Mouse (Mus musculus): ENCODE results near the gene Ccer1. TPM values are rescaled to one million over a fixed set of nuclear protein-coding genes. Genes with fewer than 3 reads are reported as not detected.
"Not testable (repeated sequence)": the region's sequence is repeated elsewhere in the genome, so short reads cannot be mapped to it uniquely, and the experiment has no call there.

Gene Ccer1
- polyA plus RNA-seq, 1 experiment from 2014 or later = not detected

GRCm38 (mm10) chr10:97712687-97713086 is 19.8 kb downstream of the Ccer1 start:
- ATAC-seq = 0 out of 2 replicates have a peak, but pooled peaks have one; percentile 67
- H3K4me1 ChIP-seq (replicated peaks) = no peaks in the 10 kb centered on the region

DNA sequence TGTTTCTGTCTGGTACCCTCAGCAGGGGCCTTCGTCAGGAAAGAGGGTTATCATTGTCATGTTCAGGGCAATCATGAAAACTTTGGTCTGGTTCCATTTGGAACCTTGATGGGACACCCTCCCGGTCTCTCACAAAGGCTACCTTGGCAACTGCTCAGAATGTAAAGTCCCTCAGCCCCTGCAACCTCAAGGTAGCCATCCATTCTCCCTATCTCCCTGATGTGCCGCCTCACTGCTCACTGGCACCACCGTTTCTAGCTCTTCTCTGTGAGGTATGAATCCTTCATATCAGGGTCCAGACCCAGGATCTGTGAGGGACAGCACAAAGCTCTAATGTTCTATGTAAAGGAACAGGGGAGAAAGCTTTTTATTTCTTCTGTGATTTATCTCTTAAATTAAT is 21.7 kb downstream of the Ccer1 start:
- 61% methylated on average over 4 of the region's 4 CpGs for WGBS
- Histone ChIP-seq H3K36me3 (no peaks in the 10 kb centered on the region), H3K9ac (replicated peaks) (no peak overlapping the region), H3K27ac (no peak overlapping the region), H3K4me1 (replicated peaks) (no peaks in the 10 kb centered on the region), H3K4me2 (replicated peaks) (no peak overlapping the region), H3K9me3 (no peaks in the 10 kb centered on the region), H3K4me3 (replicated peaks) (no peak overlapping the region), H3K27me3 (no peaks in the 10 kb centered on the region)
- ATAC-seq = no peak

More at GRCm38 (mm10) chr10:97712687-97713086, 19.8 kb downstream of the Ccer1 start:
- H3K9ac ChIP-seq (replicated peaks) = no peak overlapping the region
- no peak overlapping the region for H3K4me3 ChIP-seq (replicated peaks)
- 7% methylated on average over 5 of the region's 5 CpGs for WGBS
- H3K4me2 ChIP-seq (replicated peaks) = no peak overlapping the region
- H3K36me3 ChIP-seq = no peaks in the 10 kb centered on the region
- no peaks in the 10 kb centered on the region for H3K9me3 ChIP-seq
- H3K27me3 ChIP-seq = no peaks in the 10 kb centered on the region
- no peak overlapping the region for H3K27ac ChIP-seq

GRCm38 (mm10) chr10:97715289-97715906 is 22.5 kb downstream of the Ccer1 start:
- no peak overlapping the region for H3K9ac ChIP-seq (replicated peaks)
- 88% methylated on average over 3 of the region's 3 CpGs for WGBS
- no peaks in the 10 kb centered on the region for H3K27me3 ChIP-seq
- H3K36me3 ChIP-seq = no peaks in the 10 kb centered on the region
- no peaks in the 10 kb centered on the region for H3K4me1 ChIP-seq (replicated peaks)
- H3K4me2 ChIP-seq (replicated peaks) = no peak overlapping the region
- no peak overlapping the region for H3K4me3 ChIP-seq (replicated peaks)
- no peak overlapping the region for H3K27ac ChIP-seq
- ATAC-seq = no peak
- H3K9me3 ChIP-seq = no peaks in the 10 kb centered on the region

- no peaks in the 10 kb centered on the region for H3K27me3 ChIP-seq
- no peak overlapping the region for H3K4me2 ChIP-seq (replicated peaks)
- H3K4me3 ChIP-seq (replicated peaks) = no peak overlapping the region
- H3K4me1 ChIP-seq (replicated peaks) = no peaks in the 10 kb centered on the region
- H3K9me3 ChIP-seq = no peaks in the 10 kb centered on the region
- no peak for ATAC-seq
- H3K36me3 ChIP-seq = no peaks in the 10 kb centered on the region
- H3K9ac ChIP-seq (replicated peaks) = no peak overlapping the region
- no peak overlapping the region for H3K27ac ChIP-seq
- WGBS = 94% methylated on average over 1 of the region's 1 CpGs
These were observed 24.4 kb downstream of the Ccer1 start for GRCm38 (mm10) chr10:97717233-97717632.

DNA sequence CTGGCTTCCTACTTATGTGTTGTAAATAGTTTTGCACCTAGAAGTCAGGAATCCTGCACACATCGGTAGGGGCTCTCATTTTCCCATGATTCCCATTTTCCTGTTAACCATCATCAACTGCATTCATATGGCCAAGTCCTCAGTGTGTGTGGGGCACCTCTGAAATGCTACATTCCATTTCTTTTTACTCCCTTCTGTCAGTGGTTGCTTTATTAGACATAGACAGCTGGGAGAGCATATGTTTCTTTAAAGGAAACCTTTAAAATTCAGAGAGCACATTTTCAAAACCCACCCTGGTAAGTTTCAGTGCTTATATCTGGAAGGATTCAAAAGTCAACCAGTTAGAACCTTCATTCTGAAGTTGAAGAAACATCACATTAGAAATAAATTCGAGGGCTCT is 25.2 kb downstream of the Ccer1 start:
- no peak overlapping the region for H3K4me2 ChIP-seq (replicated peaks)
- H3K4me3 ChIP-seq (replicated peaks) = no peak overlapping the region
- H3K4me1 ChIP-seq (replicated peaks) = no peaks in the 10 kb centered on the region
- no peak for ATAC-seq
- WGBS = 82% methylated on average over 2 of the region's 2 CpGs
- H3K9me3 ChIP-seq = no peaks in the 10 kb centered on the region
- no peaks in the 10 kb centered on the region for H3K36me3 ChIP-seq
- H3K27ac ChIP-seq = no peak overlapping the region
- no peaks in the 10 kb centered on the region for H3K27me3 ChIP-seq
- H3K9ac ChIP-seq (replicated peaks) = no peak overlapping the region

DNA sequence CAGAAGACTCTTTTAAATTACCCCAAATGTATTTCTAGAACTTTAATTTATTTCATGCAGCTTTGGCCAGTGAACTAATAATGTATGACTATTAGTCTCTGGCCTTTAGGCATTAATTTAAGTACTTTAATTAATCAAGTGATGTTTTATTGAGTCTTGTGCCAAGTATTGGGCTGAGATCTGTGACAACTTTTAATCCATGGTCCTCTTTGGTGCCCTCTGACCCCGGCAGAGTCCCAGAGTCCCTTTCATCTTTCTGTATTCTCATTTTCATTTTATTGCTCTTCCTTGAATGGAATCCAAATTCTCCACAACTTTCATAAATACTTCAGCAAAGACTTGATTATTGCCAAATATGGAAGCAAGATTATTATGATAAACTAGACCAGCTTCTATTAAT is 27.8 kb downstream of the Ccer1 start:
- H3K4me3 ChIP-seq (replicated peaks) = no peak overlapping the region
- no peaks in the 10 kb centered on the region for H3K27me3 ChIP-seq
- H3K9ac ChIP-seq (replicated peaks) = no peak overlapping the region
- H3K36me3 ChIP-seq = no peaks in the 10 kb centered on the region
- no peak overlapping the region for H3K27ac ChIP-seq
- H3K9me3 ChIP-seq = no peaks in the 10 kb centered on the region
- ATAC-seq = no peak
- no peak overlapping the region for H3K4me2 ChIP-seq (replicated peaks)
- 85% methylated on average over 1 of the region's 1 CpGs for WGBS
- no peaks in the 10 kb centered on the region for H3K4me1 ChIP-seq (replicated peaks)

DNA sequence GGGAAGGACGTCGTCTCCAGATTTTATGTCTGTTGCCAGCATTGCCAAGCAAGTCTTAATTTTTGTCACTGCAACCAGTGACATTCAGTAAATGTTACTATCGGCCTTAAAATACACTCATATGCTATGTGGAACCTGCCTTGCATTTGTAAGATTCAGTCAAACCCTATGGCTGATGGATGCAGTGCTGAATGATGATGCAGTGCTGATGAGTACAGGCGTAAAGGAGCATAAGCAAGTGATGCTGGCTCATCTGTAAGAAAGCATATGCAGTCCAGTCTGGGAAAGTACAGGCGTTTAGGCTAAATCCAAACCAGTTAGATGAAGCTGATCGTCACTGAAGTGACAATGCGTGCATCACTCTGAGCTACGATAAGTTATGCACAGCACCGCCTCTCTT is 29.9 kb downstream of the Ccer1 start:
- H3K4me1 ChIP-seq (replicated peaks) = no peaks in the 10 kb centered on the region
- no peak overlapping the region for H3K27ac ChIP-seq
- 94% methylated on average over 9 of the region's 9 CpGs for WGBS
- H3K27me3 ChIP-seq = no peaks in the 10 kb centered on the region
- no peaks in the 10 kb centered on the region for H3K9me3 ChIP-seq
- H3K36me3 ChIP-seq = no peaks in the 10 kb centered on the region
- no peak for ATAC-seq
- no peak overlapping the region for H3K4me3 ChIP-seq (replicated peaks)
- H3K9ac ChIP-seq (replicated peaks) = no peak overlapping the region
- H3K4me2 ChIP-seq (replicated peaks) = no peak overlapping the region

DNA sequence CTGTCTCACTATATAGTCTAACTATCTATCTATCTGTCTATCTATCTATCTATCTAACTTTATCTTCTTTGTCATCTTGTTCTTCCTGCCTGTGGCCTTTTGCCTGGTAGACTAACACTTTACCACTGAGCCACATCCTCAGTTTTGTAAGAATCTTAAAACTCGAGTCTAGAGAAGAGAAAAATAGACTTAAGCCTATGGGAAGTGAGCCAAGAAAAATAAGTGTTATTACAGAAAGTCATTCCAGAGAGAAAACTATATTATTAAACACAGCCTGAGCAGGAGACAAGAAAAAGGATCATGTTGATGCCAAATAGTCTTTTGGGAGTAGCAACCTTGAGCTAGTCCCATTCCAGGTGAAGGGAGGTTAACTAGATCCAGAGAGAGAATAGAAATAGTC is 33.1 kb downstream of the Ccer1 start:
- H3K9me3 ChIP-seq = no peaks in the 10 kb centered on the region
- no peaks in the 10 kb centered on the region for H3K27me3 ChIP-seq
- no peak overlapping the region for H3K4me2 ChIP-seq (replicated peaks)
- H3K9ac ChIP-seq (replicated peaks) = no peak overlapping the region
- whole genome bisulfite sequencing = 67% methylated on average over 1 of the region's 1 CpGs
- ATAC-seq = no peak
- H3K4me3 ChIP-seq (replicated peaks) = no peak overlapping the region
- H3K27ac ChIP-seq = no peak overlapping the region
- no peaks in the 10 kb centered on the region for H3K36me3 ChIP-seq
- H3K4me1 ChIP-seq (replicated peaks) = no peaks in the 10 kb centered on the region

DNA sequence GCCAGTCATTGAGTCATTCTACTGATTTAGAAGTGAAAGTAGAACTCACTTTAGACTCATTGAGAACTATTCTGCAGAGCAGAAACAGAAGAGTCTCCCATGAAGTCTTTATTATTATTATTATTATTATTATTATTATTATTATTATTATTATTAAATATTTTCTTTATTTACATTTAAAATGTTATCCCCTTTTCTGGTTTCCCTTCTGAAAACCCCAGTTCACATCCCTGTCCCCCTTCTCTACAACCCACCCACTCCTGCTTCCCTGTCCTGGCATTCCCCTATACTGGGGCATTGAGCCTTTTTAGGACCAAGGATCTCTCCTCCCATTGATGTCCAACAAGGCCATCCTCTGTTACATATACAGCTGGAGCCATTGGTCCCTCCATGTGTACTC is 33.8 kb downstream of the Ccer1 start, which contains the start of gene C030005K15Rik:
TSS of gene C030005K15Rik (minus strand) at position 101 of the 400 bp plus-strand sequence.
- H3K27ac ChIP-seq; H3K4me2 ChIP-seq (replicated peaks); H3K36me3 ChIP-seq; H3K27me3 ChIP-seq; ATAC-seq; H3K9ac ChIP-seq (replicated peaks); H3K4me1 ChIP-seq (replicated peaks); H3K9me3 ChIP-seq; H3K4me3 ChIP-seq (replicated peaks): not testable (repeated sequence)

Other genes with a start within 250 kb of the Ccer1 start
- gene Dcn, start 213.4 kb upstream of the Ccer1 start, polyA plus RNA-seq (2015; fragmentation: Nextera tagmentation; extraction: Ambion mirVana) = 51.8 and 63.4 TPM in 2 replicates
- gene Lum, start 127.9 kb upstream of the Ccer1 start, polyA plus RNA-seq (2015; fragmentation: Nextera tagmentation; extraction: Ambion mirVana) = 31.3 and 35.8 TPM in 2 replicates
- gene Kera, start 86.2 kb upstream of the Ccer1 start, polyA plus RNA-seq (2015; fragmentation: Nextera tagmentation; extraction: Ambion mirVana) = not detected in 2 replicates
- 0.30 and 0.63 TPM in 2 replicates for gene Epyc, start 49.0 kb upstream of the Ccer1 start, polyA plus RNA-seq (2015; fragmentation: Nextera tagmentation; extraction: Ambion mirVana)
- gene C030005K15Rik, start 33.7 kb downstream of the Ccer1 start, polyA plus RNA-seq (2015; fragmentation: Nextera tagmentation; extraction: Ambion mirVana) = not detected in 2 replicates